Mouse (Mus musculus): ENCODE results near the gene Adgrl1. TPM values are rescaled to one million over a fixed set of nuclear protein-coding genes. Genes with fewer than 3 reads are reported as not detected.
A peak's percentile ranks its signal among the peaks of the same experiment; 100 is the strongest.

Adgrl1 gene
- total and polyA plus RNA-seq, 3 experiments, result 21.7 to 35.3 TPM; not detected in 1

GRCm38 (mm10) chr8:83900266-83900956 is 506 bp downstream of the Adgrl1 start:
- DNase-seq (ENCODE audit: low read depth, low spot score), result no peak
- Histone ChIP-seq H3K79me2 (ENCODE audit: control insufficient read depth, insufficient read depth, low read length, poor library complexity) (peaks cover 19% of the 10 kb centered on the region), H3K4me1 (ENCODE audit: control insufficient read depth in 1 of 2, insufficient read depth in 2 of 2, low read length in 2 of 2) (0 out of 4 replicates have a peak, but pooled peaks cover 0 to 7% of the 10 kb centered on the region in 2 experiments), H3K27me3 (ENCODE audit: control insufficient read depth in 1 of 2, insufficient read depth in 2 of 2, low read length in 2 of 2) (no peaks in the 10 kb centered on the region), H3K9me3 (replicated peaks; ENCODE audit: insufficient read depth, low read length) (no peaks in the 10 kb centered on the region), H3K9ac (ENCODE audit: control insufficient read depth, low read depth, low read length, poor library complexity, severe bottlenecking) (peak overlapping the region; percentile 89), H3K36me3 (ENCODE audit: control insufficient read depth in 1 of 2, insufficient read depth in 2 of 2, low read length in 2 of 2) (no peaks in the 10 kb centered on the region), H3K4me3 (ENCODE audit: control insufficient read depth in 1 of 2, insufficient read depth in 1 of 2, low read depth in 2 of 2, low read length in 2 of 2) (peak overlapping the region; percentile 60 to 84), H3K27ac (ENCODE audit: control insufficient read depth, low read depth, low read length) (peak overlapping the region; percentile 69)
- TF ChIP-seq RAD21 (IDR thresholded peaks at IDR 0.05; ENCODE audit: low read depth, low read length) (no peak), POLR2A (IDR thresholded peaks at IDR 0.05; ENCODE audit: control insufficient read depth in 1 of 2, insufficient read depth in 1 of 2, low read depth in 1 of 2, low read length in 2 of 2, poor library complexity in 1 of 2) (peak in 1 of 2 experiments; percentile 8; a peak in 1 of 4 replicates), ZNF384 (IDR thresholded peaks at IDR 0.05; ENCODE audit: low read depth, low read length) (peak; percentile 46; the same call in 1 of the 2 replicates)

- TF ChIP-seq ZC3H11A (IDR thresholded peaks at IDR 0.05; ENCODE audit: low read depth, low read length) (no peak), NRF1 (IDR thresholded peaks at IDR 0.05; ENCODE audit: insufficient read depth, low read depth, low read length, poor library complexity, severe bottlenecking) (peak; percentile 23; the same call in 1 of the 2 replicates)
- DNase-seq (ENCODE audit: low read depth, low spot score), result peak; percentile 47
- Histone ChIP-seq H3K36me3 (ENCODE audit: control insufficient read depth in 1 of 2, insufficient read depth in 2 of 2, low read length in 2 of 2) (no peaks in the 10 kb centered on the region), H3K9me3 (replicated peaks; ENCODE audit: insufficient read depth, low read length) (no peaks in the 10 kb centered on the region), H3K27ac (ENCODE audit: control insufficient read depth, low read depth, low read length) (no peak overlapping the region), H3K4me1 (ENCODE audit: control insufficient read depth in 1 of 2, insufficient read depth in 2 of 2, low read length in 2 of 2) (0 out of 4 replicates have a peak, but pooled peaks cover 0 to 7% of the 10 kb centered on the region in 2 experiments), H3K27me3 (ENCODE audit: control insufficient read depth in 1 of 2, insufficient read depth in 2 of 2, low read length in 2 of 2) (no peaks in the 10 kb centered on the region), H3K79me2 (ENCODE audit: control insufficient read depth, insufficient read depth, low read length, poor library complexity) (peaks cover 19% of the 10 kb centered on the region), H3K4me3 (ENCODE audit: control insufficient read depth in 1 of 2, insufficient read depth in 1 of 2, low read depth in 2 of 2, low read length in 2 of 2) (peak overlapping the region; percentile 60 to 84), H3K9ac (ENCODE audit: control insufficient read depth, low read depth, low read length, poor library complexity, severe bottlenecking) (peak overlapping the region; percentile 89)
Observed at GRCm38 (mm10) chr8:83900957-83901270, 1.0 kb downstream of the Adgrl1 start.

- no peak for DNase-seq (ENCODE audit: low read depth, low spot score)
- Histone ChIP-seq H3K79me2 (ENCODE audit: control insufficient read depth, insufficient read depth, low read length, poor library complexity) (peaks cover 21% of the 10 kb centered on the region), H3K36me3 (ENCODE audit: control insufficient read depth in 1 of 2, insufficient read depth in 2 of 2, low read length in 2 of 2) (no peaks in the 10 kb centered on the region), H3K4me3 (ENCODE audit: control insufficient read depth in 1 of 2, insufficient read depth in 1 of 2, low read depth in 2 of 2, low read length in 2 of 2) (peak overlapping the region; percentile 60 to 84; a peak in 3 of 4 replicates), H3K9me3 (replicated peaks; ENCODE audit: insufficient read depth, low read length) (no peaks in the 10 kb centered on the region), H3K27ac (ENCODE audit: control insufficient read depth, low read depth, low read length) (no peak overlapping the region), H3K27me3 (ENCODE audit: control insufficient read depth in 1 of 2, insufficient read depth in 2 of 2, low read length in 2 of 2) (no peaks in the 10 kb centered on the region), H3K9ac (ENCODE audit: control insufficient read depth, low read depth, low read length, poor library complexity, severe bottlenecking) (peak overlapping the region; percentile 89), H3K4me1 (ENCODE audit: control insufficient read depth in 1 of 2, insufficient read depth in 2 of 2, low read length in 2 of 2) (0 out of 4 replicates have a peak, but pooled peaks cover 0 to 7% of the 10 kb centered on the region in 2 experiments)
- no peak for TF ChIP-seq CTCF (IDR thresholded peaks at IDR 0.05 in 2 of 3, conservative IDR thresholded peaks at IDR 0.05 in 1 of 3; ENCODE audit: control insufficient read depth in 1 of 3, insufficient read depth in 1 of 3, low read depth in 2 of 3, low read length in 3 of 3, poor library complexity in 1 of 3, severe bottlenecking in 1 of 3)
- no peak for TF ChIP-seq CHD1 (IDR thresholded peaks at IDR 0.05; ENCODE audit: low read depth, low read length)
- TF ChIP-seq UBTF (IDR thresholded peaks at IDR 0.05; ENCODE audit: borderline replicate concordance, insufficient read depth, low read depth, low read length), result no peak
- TF ChIP-seq HCFC1 (IDR thresholded peaks at IDR 0.05; ENCODE audit: low read depth, low read length), result no peak
- no peak for TF ChIP-seq RCOR1 (IDR thresholded peaks at IDR 0.05; ENCODE audit: low read depth, low read length)
- TF ChIP-seq SMC3 (IDR thresholded peaks at IDR 0.05; ENCODE audit: low read depth, low read length), result no peak
- TF ChIP-seq NELFE (IDR thresholded peaks at IDR 0.05; ENCODE audit: low read depth, low read length), result no peak
- no peak for TF ChIP-seq JUND (IDR thresholded peaks at IDR 0.05; ENCODE audit: low read depth, low read length)
- TF ChIP-seq ZNF384 (IDR thresholded peaks at IDR 0.05; ENCODE audit: low read depth, low read length), result no peak
- no peak for TF ChIP-seq GABPA (IDR thresholded peaks at IDR 0.05; ENCODE audit: low read depth, low read length)
- TF ChIP-seq MYC (IDR thresholded peaks at IDR 0.05; ENCODE audit: low read depth, low read length), result no peak
- no peak for TF ChIP-seq MXI1 (IDR thresholded peaks at IDR 0.05; ENCODE audit: low read depth, low read length)
- TF ChIP-seq BHLHE40 (IDR thresholded peaks at IDR 0.05; ENCODE audit: borderline replicate concordance, low read depth, low read length), result no peak
- no peak for TF ChIP-seq SIN3A (IDR thresholded peaks at IDR 0.05; ENCODE audit: low read length)
- TF ChIP-seq POLR2AphosphoS5 (IDR thresholded peaks at IDR 0.05; ENCODE audit: borderline replicate concordance, low read depth, low read length), result no peak
- no peak for TF ChIP-seq USF1 (IDR thresholded peaks at IDR 0.05; ENCODE audit: low read depth, low read length)
- TF ChIP-seq MEF2A (IDR thresholded peaks at IDR 0.05; ENCODE audit: extremely low read depth, insufficient replicate concordance, low read depth, low read length, poor library complexity, severe bottlenecking), result no peak
- no peak for TF ChIP-seq ETS1 (IDR thresholded peaks at IDR 0.05; ENCODE audit: low read depth, low read length)
Observed at GRCm38 (mm10) chr8:83901566-83902485, 1.9 kb downstream of the Adgrl1 start.

Data from MEL (cell line).